Mouse (Mus musculus): ENCODE data around the gene Ttc3.

DNA sequence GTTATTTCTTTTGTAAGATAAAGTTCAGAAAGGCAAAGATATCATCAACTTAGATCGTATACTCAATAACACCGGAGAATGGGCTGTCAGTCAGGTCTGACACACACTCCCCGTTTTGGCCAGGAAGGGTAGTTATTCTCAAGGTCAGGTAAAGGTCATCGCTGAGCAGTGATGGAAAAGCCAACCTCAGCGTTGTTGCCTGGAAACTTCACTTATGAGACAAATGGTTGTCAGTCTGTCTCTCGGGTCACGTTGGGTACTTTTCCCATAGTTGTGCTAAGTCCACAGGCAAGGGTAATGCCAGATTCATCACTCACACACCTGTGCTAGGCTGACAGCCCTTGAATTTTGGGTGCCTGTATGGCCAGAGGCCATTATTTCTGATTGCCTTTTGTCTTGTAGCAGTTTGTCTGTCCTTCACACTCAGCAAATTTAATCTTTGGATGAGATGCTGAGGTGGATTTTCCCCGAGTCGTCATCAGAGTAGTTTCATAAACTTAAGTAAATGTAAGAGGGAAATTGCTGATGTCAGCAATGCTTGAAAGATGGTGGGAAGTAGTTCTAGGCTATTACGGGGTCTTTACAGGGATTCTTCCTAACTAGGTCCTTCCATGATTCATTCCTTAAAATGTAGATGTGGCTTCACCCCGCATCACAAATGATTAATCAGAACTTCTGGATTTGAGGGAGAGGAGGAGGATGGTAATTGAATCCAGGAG, 13.5 kb upstream of the Ttc3 start:
- no peak for TF ChIP-seq CTCF (IDR thresholded peaks at IDR 0.05; ENCODE audit: low read depth, low read length)
- no peak for TF ChIP-seq POLR2A (IDR thresholded peaks at IDR 0.05; ENCODE audit: borderline replicate concordance, low read depth, low read length)

Measured in bone marrow macrophage, adult 2 months (primary cell).